Mouse (Mus musculus) liver, adult 10 weeks (tissue): ENCODE measurements around the gene Vmn2r7. TPM values are rescaled to one million over a fixed set of nuclear protein-coding genes. Genes with fewer than 3 reads are reported as not detected.

ENCODE experiments used
- polyA plus RNA-seq: library from polyadenylated mRNA; stranded (reverse); fragments of 350-450 nt; fragmentation: Illumina TruSeq; extraction: RNeasy Lipid Tissue Mini Kit (QIAGEN cat#74804); gene quantifications from one replicate; pipeline ENCODE4 v1.2.3, GENCODE M21; 2014; ENCODE audit warnings: low read depth, low replicate concordance

Vmn2r7 gene
- not detected for polyA plus RNA-seq

GRCm38 (mm10) chr3:64844665-64845064, at the start of gene Vmn2r7:
TSS of gene Vmn2r7 (minus strand) at chr3:64844765.

